Mouse (Mus musculus): ENCODE data around the gene Mpzl1. TPM values are rescaled to one million over a fixed set of nuclear protein-coding genes. Genes with fewer than 3 reads are reported as not detected.
A peak's percentile ranks its signal among the peaks of the same experiment; 100 is the strongest.

Gene Mpzl1
- polyA plus RNA-seq, 1 experiment from 2014 or later, result 56.3 TPM

DNA sequence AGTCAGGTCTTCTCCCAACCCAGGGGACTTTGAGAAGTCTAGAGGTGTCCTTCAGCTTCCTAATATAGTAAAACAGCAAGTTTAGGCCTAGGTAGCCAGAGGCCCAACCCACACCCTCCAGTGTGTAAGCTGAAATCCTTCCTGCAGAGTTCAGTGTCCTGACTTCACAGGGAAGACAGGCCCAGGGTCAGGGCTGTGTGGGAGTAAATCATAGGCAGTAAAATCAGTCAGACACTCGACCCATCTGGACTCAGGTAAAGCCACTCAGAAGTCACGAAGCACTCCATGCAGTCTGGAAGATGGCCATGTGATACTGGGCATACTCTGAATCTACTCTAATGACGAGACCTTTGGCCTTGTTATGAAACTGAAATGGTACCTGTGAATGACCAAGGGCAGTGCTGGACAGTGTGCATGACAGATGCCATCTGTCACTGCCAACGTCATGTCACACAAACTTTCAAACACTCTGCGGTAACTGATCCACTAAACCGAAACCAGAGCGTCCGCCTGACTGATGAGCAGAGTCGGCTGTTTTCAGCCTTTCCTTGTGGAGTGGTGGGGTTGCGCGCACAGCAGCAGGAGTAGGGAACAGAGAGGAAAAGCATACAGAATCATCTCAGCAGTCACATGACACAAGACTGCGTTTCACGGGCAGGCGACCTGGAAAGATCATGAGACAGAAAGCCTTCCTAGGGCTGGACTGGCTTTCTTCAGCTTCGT is 39.5 kb downstream of the Mpzl1 start:
- Histone ChIP-seq H3K4me1 (replicated peaks; ENCODE audit: control insufficient read depth, insufficient read depth, low read length) (0 out of 2 replicates have a peak, but pooled peaks cover 3% of the 10 kb centered on the region), H3K27ac (ENCODE audit: low read depth, low read length) (peak overlapping the region; percentile 37), H3K4me3 (ENCODE audit: low read depth, low read length) (no peak overlapping the region), H3K36me3 (ENCODE audit: control insufficient read depth, insufficient read depth) (peaks cover 30% of the 10 kb centered on the region), H3K4me2 (replicated peaks; ENCODE audit: low read depth) (no peak overlapping the region), H3K9me3 (ENCODE audit: control insufficient read depth) (no peaks in the 10 kb centered on the region), H3K9ac (ENCODE audit: low read depth, low read length) (no peak overlapping the region), H3K27me3 (replicated peaks; ENCODE audit: control insufficient read depth, insufficient read depth, low read length) (no peaks in the 10 kb centered on the region)
- TF ChIP-seq CTCF (IDR thresholded peaks at IDR 0.05; ENCODE audit: low read depth), result no peak
- peak; percentile 84 for ATAC-seq
- 74% methylated on average over 15 of the region's 15 CpGs for WGBS

DNA sequence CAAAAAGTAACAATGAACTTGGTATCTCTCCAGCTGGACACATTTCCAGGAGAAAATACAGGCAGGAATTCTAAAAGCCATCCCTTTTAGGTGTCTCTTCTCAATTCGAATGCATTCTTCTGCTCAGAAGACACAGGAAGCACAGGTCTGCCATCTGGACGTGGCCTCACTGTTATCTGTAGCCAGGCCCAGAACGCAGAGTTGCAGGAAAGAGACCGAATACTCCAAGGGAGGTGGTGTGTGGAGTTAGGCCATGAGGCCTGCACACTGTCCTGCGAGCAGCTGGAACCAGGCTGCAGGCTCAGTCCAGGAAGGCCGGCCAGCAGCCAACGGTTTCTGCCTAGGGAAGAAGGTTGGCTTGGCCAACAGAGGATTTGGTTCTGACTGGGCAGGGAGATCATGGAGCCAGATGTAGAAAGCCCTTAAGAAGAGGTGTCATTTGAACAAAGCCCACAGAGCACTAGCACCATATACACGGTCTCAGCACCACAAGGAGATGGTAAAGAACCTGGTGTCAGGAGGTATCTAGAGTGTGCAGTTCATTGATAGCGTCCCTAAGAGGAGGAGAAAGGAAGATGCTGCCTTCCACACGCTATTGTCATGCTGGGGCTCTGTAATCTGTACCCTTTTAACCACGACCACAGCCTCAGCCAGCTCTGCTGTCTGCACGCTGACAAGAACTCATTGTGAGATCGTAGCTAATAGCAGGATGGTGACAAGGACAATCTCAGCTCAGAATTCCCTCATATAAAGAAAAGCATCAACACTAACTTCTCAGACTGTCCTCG is 41.8 kb downstream of the Mpzl1 start:
- Histone ChIP-seq H3K9ac (ENCODE audit: low read depth, low read length) (no peak overlapping the region), H3K4me3 (ENCODE audit: low read depth, low read length) (no peak overlapping the region), H3K4me1 (replicated peaks; ENCODE audit: control insufficient read depth, insufficient read depth, low read length) (peaks cover 3% of the 10 kb centered on the region), H3K36me3 (ENCODE audit: control insufficient read depth, insufficient read depth) (peaks cover 25% of the 10 kb centered on the region), H3K9me3 (ENCODE audit: control insufficient read depth) (no peaks in the 10 kb centered on the region), H3K27ac (ENCODE audit: low read depth, low read length) (no peak overlapping the region), H3K4me2 (replicated peaks; ENCODE audit: low read depth) (no peak overlapping the region), H3K27me3 (replicated peaks; ENCODE audit: control insufficient read depth, insufficient read depth, low read length) (no peaks in the 10 kb centered on the region)
- ATAC-seq, result no peak
- TF ChIP-seq CTCF (IDR thresholded peaks at IDR 0.05; ENCODE audit: low read depth), result no peak
- 84% methylated on average over 14 of the region's 14 CpGs for WGBS

DNA sequence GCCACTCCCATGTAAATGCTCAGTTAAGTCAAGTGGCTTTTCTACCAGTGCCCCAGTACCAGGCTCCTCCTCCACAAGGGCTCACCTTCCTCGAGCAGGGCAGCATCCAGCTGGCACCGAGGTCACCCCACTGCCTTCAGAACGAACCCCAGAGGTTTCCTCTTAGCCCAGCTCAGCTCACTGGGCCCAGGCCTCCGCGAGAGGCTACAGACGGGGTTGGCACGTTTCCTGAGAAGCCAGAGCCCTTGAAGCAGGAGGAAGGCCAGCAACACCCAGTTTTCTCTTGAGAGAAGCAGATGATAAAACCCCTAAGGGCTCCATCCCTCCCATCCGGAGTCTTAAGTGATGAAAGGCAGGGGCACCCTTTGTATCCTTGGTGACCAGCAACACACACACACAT is 43.6 kb downstream of the Mpzl1 start:
- no peak for ATAC-seq

DNA sequence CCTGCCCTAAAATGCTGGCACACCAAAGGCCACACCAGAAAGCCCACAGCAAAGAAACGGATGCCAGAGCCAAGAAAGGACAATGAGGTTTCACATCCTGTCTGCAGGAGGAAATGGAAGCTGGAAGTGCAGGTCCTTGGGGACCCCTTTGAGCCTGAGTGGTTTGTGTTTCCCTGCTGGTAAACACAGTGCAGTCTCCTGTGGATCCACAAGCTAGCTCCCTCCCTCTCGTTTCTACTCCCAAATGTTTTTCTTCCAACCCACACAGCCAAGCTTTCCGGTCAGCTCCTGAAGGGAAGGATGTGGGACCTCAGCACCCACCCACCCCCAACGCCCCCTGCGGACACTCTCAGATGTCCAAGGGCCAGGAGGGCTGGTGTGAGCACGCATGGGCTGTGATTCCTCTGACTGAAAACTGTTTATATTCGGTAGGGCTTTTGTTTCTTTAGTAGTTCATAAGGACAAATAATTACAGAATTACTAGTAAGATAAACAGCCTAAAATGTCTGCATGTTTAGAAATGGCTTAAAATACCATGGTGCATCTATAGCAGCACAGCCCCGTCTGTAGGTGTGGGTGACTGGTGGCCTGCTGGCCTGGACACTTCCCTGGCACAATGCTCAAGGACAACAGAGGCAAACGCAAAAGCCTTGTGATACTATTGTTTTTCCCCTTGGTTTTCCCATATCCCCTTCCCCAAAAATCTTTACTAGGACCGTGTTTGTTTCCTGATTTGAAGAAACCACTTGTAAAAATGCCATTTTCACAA is 44.9 kb downstream of the Mpzl1 start:
- ATAC-seq, result no peak
- Histone ChIP-seq H3K4me2 (replicated peaks; ENCODE audit: low read depth) (no peak overlapping the region), H3K27ac (ENCODE audit: low read depth, low read length) (peak overlapping the region; percentile 46; the same call in 1 of the 2 replicates), H3K9ac (ENCODE audit: low read depth, low read length) (no peak overlapping the region), H3K4me3 (ENCODE audit: low read depth, low read length) (no peak overlapping the region), H3K9me3 (ENCODE audit: control insufficient read depth) (no peaks in the 10 kb centered on the region), H3K4me1 (replicated peaks; ENCODE audit: control insufficient read depth, insufficient read depth, low read length) (peaks cover 4% of the 10 kb centered on the region), H3K36me3 (ENCODE audit: control insufficient read depth, insufficient read depth) (peaks cover 10% of the 10 kb centered on the region; the same call in 1 of the 2 replicates), H3K27me3 (replicated peaks; ENCODE audit: control insufficient read depth, insufficient read depth, low read length) (no peaks in the 10 kb centered on the region)
- peak; percentile 35 for TF ChIP-seq CTCF (IDR thresholded peaks at IDR 0.05; ENCODE audit: low read depth)
- 35% methylated on average over 10 of the region's 10 CpGs for WGBS

More for the DNA sequence above, 43.6 kb downstream of the Mpzl1 start:
- no peak overlapping the region for H3K4me2 ChIP-seq (replicated peaks; ENCODE audit: low read depth)
- H3K27ac ChIP-seq (ENCODE audit: low read depth, low read length), result peak overlapping the region; percentile 41; the same call in 1 of the 2 replicates
- H3K36me3 ChIP-seq (ENCODE audit: control insufficient read depth, insufficient read depth), result peaks cover 17% of the 10 kb centered on the region
- no peak overlapping the region for H3K9ac ChIP-seq (ENCODE audit: low read depth, low read length)
- peaks cover 7% of the 10 kb centered on the region for H3K4me1 ChIP-seq (replicated peaks; ENCODE audit: control insufficient read depth, insufficient read depth, low read length)
- 62% methylated on average over 8 of the region's 8 CpGs for WGBS
- H3K9me3 ChIP-seq (ENCODE audit: control insufficient read depth), result no peaks in the 10 kb centered on the region
- no peak for TF ChIP-seq CTCF (IDR thresholded peaks at IDR 0.05; ENCODE audit: low read depth)
- no peaks in the 10 kb centered on the region for H3K27me3 ChIP-seq (replicated peaks; ENCODE audit: control insufficient read depth, insufficient read depth, low read length)
- H3K4me3 ChIP-seq (ENCODE audit: low read depth, low read length), result no peak overlapping the region

DNA sequence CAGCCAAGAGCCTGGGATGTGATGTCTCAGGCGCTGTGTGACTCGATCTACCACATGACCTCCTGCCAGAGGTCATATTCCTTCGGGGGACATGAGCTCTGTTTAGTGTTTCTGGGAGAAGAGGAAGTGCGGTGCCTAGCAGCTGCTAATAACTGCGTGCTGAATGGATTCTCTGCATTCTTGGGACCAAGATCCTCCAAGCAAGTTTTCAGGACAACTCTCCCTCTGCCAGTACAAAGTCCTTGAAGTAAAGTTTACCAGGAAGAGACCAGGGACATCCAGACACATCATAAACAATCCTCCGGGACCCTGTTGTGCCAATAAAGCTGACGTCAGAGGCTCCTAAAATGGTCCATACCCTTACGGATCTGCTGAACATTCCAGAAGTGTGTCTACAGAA is 46.5 kb downstream of the Mpzl1 start:
- 36% methylated on average over 8 of the region's 8 CpGs for WGBS
- TF ChIP-seq CTCF (IDR thresholded peaks at IDR 0.05; ENCODE audit: low read depth), result no peak
- ATAC-seq, result no peak
- Histone ChIP-seq H3K4me1 (replicated peaks; ENCODE audit: control insufficient read depth, insufficient read depth, low read length) (peaks cover 4% of the 10 kb centered on the region), H3K9me3 (ENCODE audit: control insufficient read depth) (no peaks in the 10 kb centered on the region), H3K4me2 (replicated peaks; ENCODE audit: low read depth) (no peak overlapping the region), H3K36me3 (ENCODE audit: control insufficient read depth, insufficient read depth) (0 out of 2 replicates have a peak, but pooled peaks cover 2% of the 10 kb centered on the region), H3K27me3 (replicated peaks; ENCODE audit: control insufficient read depth, insufficient read depth, low read length) (no peaks in the 10 kb centered on the region), H3K27ac (ENCODE audit: low read depth, low read length) (no peak overlapping the region; the same call in none of the 2 replicates), H3K9ac (ENCODE audit: low read depth, low read length) (no peak overlapping the region), H3K4me3 (ENCODE audit: low read depth, low read length) (no peak overlapping the region)

DNA sequence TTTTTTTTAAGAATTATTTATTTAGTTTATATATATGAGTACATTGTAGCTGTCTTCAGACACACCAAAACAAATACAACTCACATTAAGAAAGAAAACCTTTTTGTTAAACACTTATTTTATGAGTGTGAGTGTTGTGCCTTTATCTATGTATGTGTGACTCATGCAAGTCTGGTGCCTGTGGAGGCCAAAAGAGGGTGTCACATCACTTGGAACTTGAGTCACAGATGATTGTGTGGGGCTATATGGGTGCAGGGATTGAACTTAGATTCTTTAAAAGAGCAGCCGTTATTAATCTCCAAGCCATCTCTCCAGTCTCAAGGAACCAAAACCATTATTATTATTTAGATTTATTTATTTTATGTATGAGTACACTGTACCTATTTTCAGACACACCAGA is 48.0 kb downstream of the Mpzl1 start:
- 64% methylated on average over 1 of the region's 1 CpGs for whole genome bisulfite sequencing
- H3K36me3 ChIP-seq (ENCODE audit: control insufficient read depth, insufficient read depth), result no peaks in the 10 kb centered on the region
- no peak overlapping the region for H3K4me3 ChIP-seq (ENCODE audit: low read depth, low read length)
- no peak overlapping the region for H3K9ac ChIP-seq (ENCODE audit: low read depth, low read length)
- no peak overlapping the region for H3K4me2 ChIP-seq (replicated peaks; ENCODE audit: low read depth)
- TF ChIP-seq CTCF (IDR thresholded peaks at IDR 0.05; ENCODE audit: low read depth), result no peak
- no peak overlapping the region for H3K27ac ChIP-seq (ENCODE audit: low read depth, low read length)
- no peak; the same call in 1 of the 2 replicates for ATAC-seq
- peaks cover 4% of the 10 kb centered on the region for H3K4me1 ChIP-seq (replicated peaks; ENCODE audit: control insufficient read depth, insufficient read depth, low read length)
- no peaks in the 10 kb centered on the region for H3K9me3 ChIP-seq (ENCODE audit: control insufficient read depth)
- H3K27me3 ChIP-seq (replicated peaks; ENCODE audit: control insufficient read depth, insufficient read depth, low read length), result no peaks in the 10 kb centered on the region
